Mouse (Mus musculus): Measurements from ENCODE around the gene Cox6a2. TPM values are rescaled to one million over a fixed set of nuclear protein-coding genes. Genes with fewer than 3 reads are reported as not detected.

The Cox6a2 gene
- polyA plus RNA-seq, 1 experiment from 2014 or later, result 7.5 TPM

DNA sequence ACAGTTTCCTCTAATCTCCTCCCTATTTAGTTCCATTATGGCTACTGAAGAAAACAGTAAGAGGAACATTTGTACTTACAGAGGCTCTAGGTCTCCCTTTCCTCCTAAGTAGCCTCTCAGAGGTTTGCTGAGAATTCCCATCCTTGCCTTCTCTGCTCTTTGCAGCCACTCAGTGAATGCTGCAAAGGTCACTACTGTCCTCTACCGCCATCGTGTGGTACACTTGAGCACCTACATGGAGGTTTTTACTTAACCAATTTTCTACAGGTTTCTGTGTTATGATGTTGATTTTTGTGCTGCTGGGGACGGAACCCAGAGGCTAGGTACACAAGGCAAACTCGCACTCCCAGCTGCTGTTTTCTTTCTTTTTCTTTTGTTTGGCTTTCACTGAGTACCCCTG lies 2.0 kb upstream of the Cox6a2 start:
- H3K9ac ChIP-seq (ENCODE audit: low read depth, low read length), result no peak overlapping the region
- H3K4me3 ChIP-seq (ENCODE audit: low read depth, low read length), result no peak overlapping the region
- H3K4me2 ChIP-seq (ENCODE audit: low read depth, low read length), result no peak overlapping the region
- no peak overlapping the region for H3K27ac ChIP-seq (ENCODE audit: low read length)
- H3K27me3 ChIP-seq (ENCODE audit: control insufficient read depth, insufficient read depth, low read depth, low read length), result no peaks in the 10 kb centered on the region
- H3K36me3 ChIP-seq (ENCODE audit: control insufficient read depth, insufficient read depth), result no peaks in the 10 kb centered on the region
- no peak for ATAC-seq (ENCODE audit: low read depth)
- H3K9me3 ChIP-seq (replicated peaks; ENCODE audit: control insufficient read depth, low read length), result no peaks in the 10 kb centered on the region
- WGBS (ENCODE audit: insufficient replicate concordance), result 6% methylated on average over 4 of the region's 4 CpGs
- no peaks in the 10 kb centered on the region for H3K4me1 ChIP-seq (ENCODE audit: control insufficient read depth, low read depth, low read length)

DNA sequence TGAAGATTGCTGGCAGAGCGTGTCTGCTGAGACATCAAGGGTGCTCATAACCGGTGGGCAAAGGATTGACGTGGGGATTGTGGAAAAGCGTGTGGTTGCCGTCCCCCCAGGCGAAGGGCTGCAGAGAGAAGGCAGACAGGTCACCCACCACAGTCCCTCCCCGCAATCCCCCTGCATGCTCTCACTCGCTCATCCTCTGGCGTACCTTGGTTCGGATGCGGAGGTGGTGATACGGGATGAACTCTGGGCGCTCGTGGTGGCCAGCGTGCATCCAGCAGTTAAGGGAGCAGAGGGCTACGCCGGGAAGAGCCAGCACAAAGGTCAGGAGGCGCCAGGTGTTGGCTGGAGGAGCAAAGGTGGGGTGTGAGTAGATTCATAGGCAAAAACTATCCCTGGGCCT lies 492 bp downstream of the Cox6a2 start:
- WGBS (ENCODE audit: insufficient replicate concordance), result 73% methylated on average over 18 of the region's 18 CpGs
- Histone ChIP-seq H3K4me3 (ENCODE audit: low read depth, low read length) (no peak overlapping the region), H3K4me1 (ENCODE audit: control insufficient read depth, low read depth, low read length) (no peaks in the 10 kb centered on the region), H3K9ac (ENCODE audit: low read depth, low read length) (no peak overlapping the region), H3K27ac (ENCODE audit: low read length) (no peak overlapping the region), H3K9me3 (replicated peaks; ENCODE audit: control insufficient read depth, low read length) (no peaks in the 10 kb centered on the region), H3K4me2 (ENCODE audit: low read depth, low read length) (no peak overlapping the region), H3K36me3 (ENCODE audit: control insufficient read depth, insufficient read depth) (no peaks in the 10 kb centered on the region), H3K27me3 (ENCODE audit: control insufficient read depth, insufficient read depth, low read depth, low read length) (no peaks in the 10 kb centered on the region)
- ATAC-seq (ENCODE audit: low read depth), result no peak

DNA sequence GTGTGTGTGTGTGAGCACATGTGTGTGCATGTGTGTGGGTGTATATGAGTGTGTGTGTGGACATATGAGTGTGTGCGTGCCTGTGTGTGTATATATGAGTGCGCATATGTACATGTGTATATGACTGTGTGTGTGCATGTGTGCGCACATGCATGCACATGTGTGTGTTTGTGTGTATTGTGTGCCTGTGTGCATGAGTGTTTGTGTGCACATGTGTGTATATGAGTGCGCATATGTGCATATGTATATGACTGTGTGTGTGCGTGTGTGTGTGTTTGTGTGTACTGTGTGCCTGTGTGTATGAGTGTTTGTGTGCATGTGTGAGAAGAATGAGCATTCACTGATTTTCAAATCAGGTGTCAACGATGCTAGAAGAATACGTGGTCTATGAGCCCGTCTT lies 2.0 kb downstream of the Cox6a2 start:
- no peaks in the 10 kb centered on the region for H3K4me1 ChIP-seq (ENCODE audit: control insufficient read depth, low read depth, low read length)
- H3K9me3 ChIP-seq (replicated peaks; ENCODE audit: control insufficient read depth, low read length), result no peaks in the 10 kb centered on the region
- no peak overlapping the region for H3K27ac ChIP-seq (ENCODE audit: low read length)
- H3K4me2 ChIP-seq (ENCODE audit: low read depth, low read length), result no peak overlapping the region
- H3K27me3 ChIP-seq (ENCODE audit: control insufficient read depth, insufficient read depth, low read depth, low read length), result no peaks in the 10 kb centered on the region
- no peak for ATAC-seq (ENCODE audit: low read depth)
- no peak overlapping the region for H3K9ac ChIP-seq (ENCODE audit: low read depth, low read length)
- WGBS (ENCODE audit: insufficient replicate concordance), result 82% methylated on average over 8 of the region's 8 CpGs
- no peak overlapping the region for H3K4me3 ChIP-seq (ENCODE audit: low read depth, low read length)
- no peaks in the 10 kb centered on the region for H3K36me3 ChIP-seq (ENCODE audit: control insufficient read depth, insufficient read depth)

DNA sequence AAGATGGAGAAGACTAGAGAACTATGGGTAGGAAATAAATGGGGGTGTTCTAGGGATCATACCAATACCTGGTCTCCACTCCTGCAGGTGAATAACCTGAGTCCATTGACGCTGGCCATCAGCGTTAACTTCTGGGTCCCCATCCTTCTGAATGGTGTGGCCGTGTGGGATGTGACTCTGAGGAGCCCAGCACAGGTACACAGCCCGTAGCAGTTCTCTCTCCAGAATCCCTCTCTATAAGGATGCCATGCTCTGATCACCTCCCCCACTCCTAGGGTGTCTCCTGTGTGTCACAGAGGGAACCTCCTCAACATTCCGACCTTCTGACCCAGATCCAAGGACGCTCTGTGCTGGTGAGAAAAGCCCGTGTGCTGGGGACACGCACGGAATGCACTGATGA lies 3.1 kb downstream of the Cox6a2 start:
- Histone ChIP-seq H3K36me3 (ENCODE audit: control insufficient read depth, insufficient read depth) (no peaks in the 10 kb centered on the region), H3K4me2 (ENCODE audit: low read depth, low read length) (no peak overlapping the region), H3K4me1 (ENCODE audit: control insufficient read depth, low read depth, low read length) (no peaks in the 10 kb centered on the region), H3K4me3 (ENCODE audit: low read depth, low read length) (no peak overlapping the region), H3K27ac (ENCODE audit: low read length) (no peak overlapping the region), H3K27me3 (ENCODE audit: control insufficient read depth, insufficient read depth, low read depth, low read length) (no peaks in the 10 kb centered on the region), H3K9ac (ENCODE audit: low read depth, low read length) (no peak overlapping the region), H3K9me3 (replicated peaks; ENCODE audit: control insufficient read depth, low read length) (no peaks in the 10 kb centered on the region)
- WGBS (ENCODE audit: insufficient replicate concordance), result 81% methylated on average over 9 of the region's 9 CpGs
- ATAC-seq (ENCODE audit: low read depth), result no peak

DNA sequence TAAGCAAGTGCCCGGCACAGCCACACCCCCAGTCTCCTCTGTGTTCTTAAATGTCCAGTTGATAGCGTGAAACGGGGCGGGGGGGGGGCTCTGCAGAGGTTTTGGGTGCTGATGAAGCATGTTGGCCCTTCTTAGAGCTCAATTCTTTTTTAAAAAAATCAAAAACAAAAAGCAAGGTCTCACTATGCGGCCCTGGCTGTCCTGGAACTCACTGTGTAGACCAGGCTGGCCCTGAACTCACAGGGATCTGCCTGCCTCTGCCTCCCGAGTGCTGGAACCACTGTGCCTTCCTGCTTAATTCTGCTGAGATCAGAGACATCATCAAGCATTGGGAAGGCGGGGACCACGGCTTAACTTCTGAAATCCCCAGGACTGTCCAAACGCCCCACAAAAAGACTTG lies 4.6 kb downstream of the Cox6a2 start:
- Histone ChIP-seq H3K9me3 (replicated peaks; ENCODE audit: control insufficient read depth, low read length) (no peaks in the 10 kb centered on the region), H3K27ac (ENCODE audit: low read length) (no peak overlapping the region), H3K4me2 (ENCODE audit: low read depth, low read length) (no peak overlapping the region), H3K27me3 (ENCODE audit: control insufficient read depth, insufficient read depth, low read depth, low read length) (no peaks in the 10 kb centered on the region), H3K9ac (ENCODE audit: low read depth, low read length) (no peak overlapping the region), H3K36me3 (ENCODE audit: control insufficient read depth, insufficient read depth) (no peaks in the 10 kb centered on the region), H3K4me1 (ENCODE audit: control insufficient read depth, low read depth, low read length) (no peaks in the 10 kb centered on the region), H3K4me3 (ENCODE audit: low read depth, low read length) (no peak overlapping the region)
- 68% methylated on average over 9 of the region's 9 CpGs for WGBS (ENCODE audit: insufficient replicate concordance)
- ATAC-seq (ENCODE audit: low read depth), result no peak

DNA sequence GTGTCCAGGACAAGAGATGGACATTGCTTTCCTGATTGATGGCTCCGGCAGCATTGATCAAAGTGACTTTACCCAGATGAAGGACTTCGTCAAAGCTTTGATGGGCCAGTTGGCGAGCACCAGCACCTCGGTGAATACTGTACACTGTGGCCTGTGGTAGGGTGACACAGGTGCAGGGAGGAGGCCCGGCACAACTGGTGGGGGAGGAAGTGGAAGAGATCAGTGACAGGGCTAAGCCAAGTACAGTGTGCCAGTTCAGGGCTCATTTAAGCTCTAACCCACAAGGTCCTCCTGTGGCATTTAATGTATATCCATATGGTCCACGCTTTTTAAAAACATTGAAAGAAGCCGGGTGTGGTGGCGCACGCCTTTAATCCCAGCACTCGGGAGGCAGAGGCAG lies 24.5 kb downstream of the Cox6a2 start:
- Histone ChIP-seq H3K27ac (ENCODE audit: low read length) (no peak overlapping the region), H3K27me3 (ENCODE audit: control insufficient read depth, insufficient read depth, low read depth, low read length) (no peaks in the 10 kb centered on the region), H3K9me3 (replicated peaks; ENCODE audit: control insufficient read depth, low read length) (no peaks in the 10 kb centered on the region), H3K9ac (ENCODE audit: low read depth, low read length) (no peak overlapping the region), H3K4me1 (ENCODE audit: control insufficient read depth, low read depth, low read length) (no peaks in the 10 kb centered on the region), H3K4me3 (ENCODE audit: low read depth, low read length) (no peak overlapping the region), H3K4me2 (ENCODE audit: low read depth, low read length) (no peak overlapping the region), H3K36me3 (ENCODE audit: control insufficient read depth, insufficient read depth) (no peaks in the 10 kb centered on the region)
- 60% methylated on average over 10 of the region's 10 CpGs for WGBS (ENCODE audit: insufficient replicate concordance)
- ATAC-seq (ENCODE audit: low read depth), result no peak

DNA sequence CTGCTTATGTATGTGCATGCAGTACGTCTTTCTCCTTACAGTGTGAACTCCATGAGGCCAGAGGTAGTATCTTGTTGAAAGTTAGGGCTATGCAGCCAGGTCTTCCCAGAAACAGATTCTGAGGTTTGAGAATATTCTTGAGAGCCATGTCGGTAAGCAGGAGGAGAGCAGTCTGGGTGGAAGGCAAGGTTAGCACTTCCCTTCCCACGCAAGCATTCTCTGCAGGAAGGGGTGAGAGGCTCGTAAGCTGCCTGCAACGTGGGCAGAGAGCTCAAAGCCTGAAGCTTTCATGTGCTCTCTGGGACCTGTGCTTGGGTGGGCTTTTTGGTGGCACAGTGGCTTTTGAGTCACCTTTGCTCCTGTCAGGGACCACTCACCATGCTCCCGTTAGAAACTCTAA lies 25.6 kb downstream of the Cox6a2 start:
- Histone ChIP-seq H3K4me3 (ENCODE audit: low read depth, low read length) (no peak overlapping the region), H3K27me3 (ENCODE audit: control insufficient read depth, insufficient read depth, low read depth, low read length) (no peaks in the 10 kb centered on the region), H3K9ac (ENCODE audit: low read depth, low read length) (no peak overlapping the region), H3K36me3 (ENCODE audit: control insufficient read depth, insufficient read depth) (no peaks in the 10 kb centered on the region), H3K9me3 (replicated peaks; ENCODE audit: control insufficient read depth, low read length) (no peaks in the 10 kb centered on the region), H3K27ac (ENCODE audit: low read length) (no peak overlapping the region), H3K4me2 (ENCODE audit: low read depth, low read length) (no peak overlapping the region), H3K4me1 (ENCODE audit: control insufficient read depth, low read depth, low read length) (no peaks in the 10 kb centered on the region)
- ATAC-seq (ENCODE audit: low read depth), result no peak
- WGBS (ENCODE audit: insufficient replicate concordance), result 35% methylated on average over 6 of the region's 6 CpGs

DNA sequence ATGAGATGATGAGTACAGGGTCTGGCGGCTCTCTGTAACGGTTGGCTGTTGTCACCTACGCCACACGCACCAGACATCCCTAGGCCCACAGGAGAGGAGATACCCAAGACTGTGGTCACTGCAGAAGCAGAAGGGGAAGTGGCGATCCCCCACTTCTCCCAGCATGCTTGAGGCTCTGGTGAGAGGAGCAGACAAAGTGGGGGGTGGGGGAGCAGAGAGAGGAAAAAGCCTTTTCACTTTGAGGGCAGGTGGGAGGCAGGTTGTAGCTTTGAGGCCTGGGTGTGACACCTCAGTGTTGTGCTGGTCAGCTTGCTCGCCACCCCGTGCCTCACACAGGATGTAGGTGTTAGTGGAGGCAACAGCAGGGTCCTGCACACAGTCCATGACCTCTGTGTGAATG lies 26.1 kb downstream of the Cox6a2 start:
- H3K27me3 ChIP-seq (ENCODE audit: control insufficient read depth, insufficient read depth, low read depth, low read length), result no peaks in the 10 kb centered on the region
- H3K9me3 ChIP-seq (replicated peaks; ENCODE audit: control insufficient read depth, low read length), result no peaks in the 10 kb centered on the region

DNA sequence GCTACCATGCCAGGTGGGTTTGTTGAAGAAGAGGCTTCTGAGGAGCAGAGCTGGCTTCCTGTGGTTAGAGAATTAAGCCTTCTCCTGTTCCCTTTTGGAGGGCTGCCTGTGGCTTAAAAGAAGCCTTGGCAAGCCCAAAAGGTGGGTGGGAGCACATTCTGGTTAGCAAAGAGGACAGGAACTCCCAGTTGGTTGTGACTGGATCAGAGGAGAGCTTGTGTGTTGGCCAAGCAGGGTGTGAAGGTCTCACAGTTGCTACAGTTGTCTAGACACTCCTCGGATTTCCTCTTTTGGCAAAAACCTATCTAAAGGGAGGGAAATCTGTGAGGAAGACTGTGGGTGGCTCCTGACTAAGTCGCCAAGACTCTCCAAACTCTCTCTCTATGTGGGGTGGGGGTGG lies 27.8 kb downstream of the Cox6a2 start:
- 26% methylated on average over 2 of the region's 2 CpGs for WGBS (ENCODE audit: insufficient replicate concordance)
- Histone ChIP-seq H3K4me1 (ENCODE audit: control insufficient read depth, low read depth, low read length) (no peaks in the 10 kb centered on the region), H3K4me3 (ENCODE audit: low read depth, low read length) (no peak overlapping the region), H3K36me3 (ENCODE audit: control insufficient read depth, insufficient read depth) (no peaks in the 10 kb centered on the region), H3K4me2 (ENCODE audit: low read depth, low read length) (no peak overlapping the region), H3K9me3 (replicated peaks; ENCODE audit: control insufficient read depth, low read length) (no peaks in the 10 kb centered on the region), H3K27ac (ENCODE audit: low read length) (no peak overlapping the region), H3K9ac (ENCODE audit: low read depth, low read length) (no peak overlapping the region), H3K27me3 (ENCODE audit: control insufficient read depth, insufficient read depth, low read depth, low read length) (no peaks in the 10 kb centered on the region)
- ATAC-seq (ENCODE audit: low read depth), result no peak

More for the DNA sequence above, 26.1 kb downstream of the Cox6a2 start:
- H3K4me3 ChIP-seq (ENCODE audit: low read depth, low read length), result no peak overlapping the region
- no peak overlapping the region for H3K27ac ChIP-seq (ENCODE audit: low read length)
- H3K9ac ChIP-seq (ENCODE audit: low read depth, low read length), result no peak overlapping the region
- WGBS (ENCODE audit: insufficient replicate concordance), result 24% methylated on average over 7 of the region's 7 CpGs
- no peaks in the 10 kb centered on the region for H3K36me3 ChIP-seq (ENCODE audit: control insufficient read depth, insufficient read depth)
- H3K4me1 ChIP-seq (ENCODE audit: control insufficient read depth, low read depth, low read length), result no peaks in the 10 kb centered on the region
- no peak overlapping the region for H3K4me2 ChIP-seq (ENCODE audit: low read depth, low read length)
- ATAC-seq (ENCODE audit: low read depth), result no peak

DNA sequence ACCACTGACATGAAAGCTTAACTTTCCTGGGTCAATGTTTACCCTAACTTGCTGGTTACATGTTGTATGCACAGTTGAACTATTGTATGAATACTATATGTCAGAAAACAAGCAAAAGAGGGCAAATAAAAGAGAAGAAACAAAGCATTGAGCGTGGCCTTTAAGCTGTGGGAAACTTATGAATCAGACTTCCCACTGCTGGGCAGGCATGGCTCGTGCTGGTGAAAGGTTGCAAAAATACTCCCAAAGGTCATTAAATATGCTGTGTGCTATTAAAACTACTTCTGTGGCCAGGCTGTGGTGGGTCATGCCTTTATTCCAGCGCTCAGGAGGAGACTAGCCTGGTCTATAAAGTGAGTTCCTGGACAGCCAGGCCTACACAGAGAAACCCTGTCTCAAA lies 36.2 kb downstream of the Cox6a2 start:
- Histone ChIP-seq H3K27me3 (ENCODE audit: control insufficient read depth, insufficient read depth, low read depth, low read length) (no peaks in the 10 kb centered on the region), H3K4me1 (ENCODE audit: control insufficient read depth, low read depth, low read length) (no peaks in the 10 kb centered on the region), H3K27ac (ENCODE audit: low read length) (no peak overlapping the region), H3K4me3 (ENCODE audit: low read depth, low read length) (no peak overlapping the region), H3K9ac (ENCODE audit: low read depth, low read length) (no peak overlapping the region), H3K4me2 (ENCODE audit: low read depth, low read length) (no peak overlapping the region), H3K36me3 (ENCODE audit: control insufficient read depth, insufficient read depth) (no peaks in the 10 kb centered on the region), H3K9me3 (replicated peaks; ENCODE audit: control insufficient read depth, low read length) (no peaks in the 10 kb centered on the region)
- ATAC-seq (ENCODE audit: low read depth), result no peak
- WGBS (ENCODE audit: insufficient replicate concordance), result 56% methylated on average over 3 of the region's 3 CpGs
